Mouse (Mus musculus) kidney, postnatal 10 days (tissue): ENCODE data around the gene Pik3cd.

Source experiments
- DNase-seq: peaks from one replicate; pipeline ENCODE4 v3.0.0; 2021; ENCODE audit warnings: mixed read lengths

Gene Pik3cd

DNA sequence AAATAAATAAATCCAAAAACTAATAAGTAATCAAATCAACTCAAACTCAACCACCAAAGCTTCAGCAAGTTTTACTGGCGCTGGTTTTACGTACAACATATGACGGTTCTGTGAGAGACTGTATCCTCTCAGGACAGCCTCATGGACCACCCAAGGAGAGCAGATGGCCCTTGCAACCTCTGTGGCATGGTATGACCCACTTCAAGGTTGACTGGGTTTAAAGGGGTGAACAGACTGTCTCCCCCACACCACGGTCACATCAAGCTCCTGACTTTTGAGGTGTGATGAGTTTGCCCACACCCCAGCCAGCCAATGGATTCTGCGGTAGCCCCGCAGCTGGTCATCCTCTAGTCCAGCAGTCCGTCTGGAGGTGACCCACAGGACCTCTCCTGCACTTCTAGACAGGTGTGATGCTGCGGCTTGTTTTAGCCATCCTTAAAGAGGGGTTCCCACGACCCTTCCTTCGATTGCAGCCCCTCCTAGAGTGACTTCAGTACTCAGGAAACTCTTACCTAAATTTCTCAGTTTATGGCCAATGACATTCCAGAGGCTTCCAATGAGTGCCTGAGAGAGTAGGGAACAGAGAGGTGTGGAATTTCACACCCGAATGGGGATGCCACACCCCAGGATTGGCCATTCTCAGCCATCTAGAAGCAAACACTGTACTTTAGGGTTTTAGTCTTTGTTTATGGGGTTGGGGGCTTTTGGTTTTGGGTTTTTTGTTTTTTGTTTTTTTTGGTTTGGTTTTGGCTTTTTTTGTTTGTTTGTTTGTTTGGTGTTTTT lies 17.3 kb downstream of the Pik3cd start:
- DNase-seq = no peak

DNA sequence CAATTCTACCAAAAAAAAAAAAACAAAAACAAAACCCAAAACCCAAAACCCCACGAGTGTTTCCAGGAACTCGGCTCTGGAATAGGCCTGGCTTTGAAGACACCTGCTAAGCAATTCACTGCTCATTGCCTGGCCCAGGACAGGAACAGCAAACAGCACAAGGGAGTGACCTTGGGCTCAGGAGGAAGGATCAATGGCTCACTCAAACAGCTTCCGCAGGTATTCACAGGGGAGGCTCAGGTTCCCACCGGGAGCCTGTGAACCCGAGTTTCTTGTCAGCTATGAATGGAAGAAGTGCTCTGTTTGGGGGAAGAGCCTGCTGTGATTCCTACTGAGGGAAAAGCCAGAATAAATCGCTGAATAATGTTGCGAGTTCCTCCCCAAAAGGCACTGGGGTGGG lies 18.5 kb downstream of the Pik3cd start:
- DNase-seq = no peak

DNA sequence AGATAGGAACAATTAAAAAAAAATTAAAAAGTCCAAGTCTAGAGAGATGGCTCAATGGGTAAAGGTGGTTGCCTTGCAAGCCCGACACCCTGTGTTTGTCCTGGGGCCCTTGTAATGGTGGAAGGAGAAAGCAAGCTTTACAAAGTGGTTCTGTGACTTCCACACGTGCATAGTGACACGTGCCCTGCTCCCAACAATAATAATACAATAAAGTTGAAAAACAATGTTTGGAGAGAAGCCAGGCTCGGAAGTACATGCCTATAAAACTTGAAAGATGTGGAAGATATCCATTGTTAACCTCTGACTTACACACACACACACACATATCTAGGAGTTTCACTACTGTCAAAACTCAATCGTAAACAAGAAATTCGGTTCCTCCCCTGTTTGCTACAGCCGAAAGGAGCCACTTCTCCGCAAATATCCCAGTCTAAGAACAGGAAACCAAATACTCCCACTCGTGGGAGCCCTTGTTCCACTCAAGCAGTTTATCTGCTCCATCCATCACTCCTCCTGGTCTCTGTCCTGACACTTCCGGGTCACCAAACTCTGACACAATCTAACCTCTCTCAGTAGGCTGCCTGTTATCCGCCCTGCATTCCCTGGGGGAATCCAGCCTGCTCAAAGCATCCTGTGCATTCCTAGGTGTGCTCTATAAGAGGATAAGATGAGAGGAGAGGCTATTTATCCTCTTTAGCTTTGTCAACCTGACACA lies 23.2 kb downstream of the Pik3cd start:
- peak; percentile 34 for DNase-seq

DNA sequence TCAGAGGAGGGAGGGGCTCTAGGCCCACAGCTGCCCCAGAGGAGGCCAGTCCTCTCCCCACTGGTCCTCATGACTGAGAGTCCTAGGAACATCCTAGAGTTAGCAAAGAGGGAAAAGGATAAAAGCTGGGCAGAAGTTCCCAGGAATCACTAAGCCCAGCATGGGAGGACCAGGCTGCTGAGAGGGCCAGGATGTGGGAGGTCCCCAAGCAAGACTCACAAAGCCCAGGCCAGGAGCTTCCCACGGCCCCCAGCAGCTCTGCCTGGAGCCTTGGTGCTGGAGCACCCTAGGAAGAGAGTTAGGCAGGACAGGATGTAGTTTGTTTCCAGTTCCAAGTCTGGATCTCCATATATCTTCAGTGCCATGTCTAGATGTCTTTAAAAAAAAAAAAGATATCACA lies 24.4 kb downstream of the Pik3cd start:
- no peak for DNase-seq

- peak; percentile 88 for DNase-seq
Observed at GRCm38 (mm10) chr4:149675378-149676261, 26.8 kb downstream of the Pik3cd start.

DNA sequence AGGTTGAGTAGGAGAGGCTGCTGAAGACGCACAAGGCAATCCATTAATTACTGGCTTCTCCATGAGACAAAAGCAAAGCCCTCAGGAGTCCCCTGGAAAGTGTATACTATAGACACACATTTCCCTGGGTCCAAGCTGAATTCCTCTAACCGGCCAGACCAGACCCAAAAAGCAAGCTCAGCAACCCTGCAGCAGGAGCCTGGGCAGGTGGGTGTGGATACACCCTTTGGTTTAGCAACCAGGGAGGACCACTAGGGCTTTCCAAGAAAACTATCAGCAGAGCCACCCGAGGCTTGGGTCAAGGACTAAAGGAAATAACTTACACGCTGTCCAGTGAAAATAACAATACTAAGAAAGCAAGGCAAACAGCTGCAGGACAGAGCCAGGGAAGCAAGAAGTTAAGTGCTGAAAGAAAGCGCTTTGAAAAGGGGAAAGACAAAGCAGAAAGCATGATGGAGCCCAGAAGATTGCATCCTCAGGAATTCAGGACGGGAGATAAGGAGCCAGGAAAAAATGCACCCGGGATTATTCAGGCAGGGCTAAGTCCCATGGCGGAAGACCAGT lies 27.5 kb downstream of the Pik3cd start:
- no peak for DNase-seq

DNA sequence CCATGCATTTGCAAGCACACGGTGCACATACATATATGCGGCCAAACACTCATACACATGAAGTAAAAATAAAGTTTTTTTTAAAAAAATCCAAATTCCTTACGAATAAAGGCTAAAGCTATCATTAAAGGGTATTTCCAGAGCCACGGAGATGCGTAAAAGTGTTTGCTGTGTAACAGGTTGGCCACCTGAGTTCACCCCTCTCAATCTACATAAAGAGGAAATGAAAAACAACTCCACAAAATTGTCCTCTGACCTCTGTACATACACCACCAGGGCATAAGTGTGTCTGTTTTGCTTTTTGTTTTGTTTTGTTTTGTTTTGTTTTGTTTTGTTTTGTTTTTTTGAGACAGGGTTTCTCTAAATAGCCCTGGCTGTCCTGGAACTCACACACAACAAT lies 29.6 kb downstream of the Pik3cd start:
- DNase-seq = no peak

DNA sequence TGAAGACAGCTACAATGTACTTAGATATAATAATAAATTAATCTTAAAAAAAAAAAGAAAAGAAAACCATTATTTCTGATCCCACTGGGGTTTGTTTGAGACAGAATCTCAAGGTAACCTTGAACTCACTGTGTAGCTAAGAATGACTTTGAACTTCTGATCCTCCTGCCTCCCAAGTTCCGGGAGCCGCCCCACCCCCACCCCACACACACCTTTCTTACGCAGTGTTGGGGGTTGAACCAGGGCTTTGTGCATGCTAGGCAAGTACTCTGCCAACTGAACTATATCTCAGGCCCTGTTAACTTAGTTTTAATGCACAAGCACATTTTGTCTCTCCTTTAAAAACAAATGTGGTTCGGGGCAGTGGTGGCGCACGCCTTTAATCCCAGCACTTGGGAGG lies 31.2 kb downstream of the Pik3cd start:
- DNase-seq = no peak

GRCm38 (mm10) chr4:149665692-149666090 lies 36.7 kb downstream of the Pik3cd start:
- no peak for DNase-seq

GRCm38 (mm10) chr4:149665016-149665691 lies 37.2 kb downstream of the Pik3cd start:
- no peak for DNase-seq

DNA sequence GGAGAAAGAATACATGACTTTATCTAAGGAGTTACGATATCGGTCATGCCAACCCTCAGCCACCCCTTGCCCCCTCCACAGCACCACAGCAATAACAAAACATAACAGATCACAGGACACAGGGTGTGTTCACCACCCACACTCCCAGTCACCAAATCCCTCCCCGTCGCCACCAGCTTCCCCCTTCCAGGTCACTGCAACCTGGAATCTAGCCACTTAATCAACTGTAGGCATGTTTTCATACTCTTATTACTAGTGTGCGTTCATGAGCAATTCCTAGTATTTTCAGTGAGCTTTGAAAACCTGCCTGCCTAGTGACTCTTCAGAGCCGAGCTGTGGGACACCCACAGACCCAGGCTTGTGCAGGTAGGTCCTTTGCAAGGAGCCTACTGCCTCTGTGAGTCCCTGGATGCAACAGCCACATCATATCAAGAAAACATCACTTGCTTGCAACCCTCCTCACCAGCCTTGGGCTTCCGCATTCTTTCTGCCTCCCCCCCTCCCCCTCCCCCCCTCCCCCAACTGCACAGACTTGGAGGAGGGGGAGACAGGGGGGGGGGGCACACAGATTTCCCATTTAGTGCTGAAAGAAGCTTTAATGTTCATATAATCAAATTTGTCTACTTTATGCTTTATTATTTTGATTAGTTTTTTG lies 38.4 kb downstream of the Pik3cd start:
- DNase-seq = no peak

DNA sequence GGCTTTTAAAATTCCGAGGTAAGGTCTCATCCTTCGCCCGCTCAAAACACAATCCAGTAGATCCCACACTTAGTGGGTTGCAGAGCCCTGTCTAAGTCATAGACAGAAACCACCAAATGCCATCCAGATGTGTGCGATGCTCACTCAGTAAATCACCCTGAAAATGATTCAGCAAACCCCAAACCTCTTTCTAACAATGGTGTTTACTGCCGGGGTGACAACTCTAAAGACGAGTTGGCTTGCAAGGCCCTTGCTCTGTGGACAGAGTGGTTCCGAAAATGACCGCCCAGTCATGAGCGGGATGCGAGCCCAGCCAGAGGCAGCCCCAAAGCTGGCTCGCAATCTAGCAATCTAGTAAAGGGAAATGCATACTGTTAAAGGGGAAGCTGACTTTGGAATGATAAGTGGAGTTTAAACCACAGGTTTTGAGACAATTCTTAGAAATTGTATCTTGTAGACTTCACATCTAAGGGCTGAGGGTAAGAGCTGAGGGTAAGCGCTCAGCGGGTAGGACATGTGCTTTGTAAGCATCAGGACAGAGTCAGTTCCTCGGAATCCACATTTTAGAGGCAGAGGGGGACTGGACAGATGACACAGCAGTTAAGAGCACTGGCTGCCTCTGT lies 40.3 kb downstream of the Pik3cd start:
- no peak for DNase-seq

- no peak for DNase-seq
Observed at GRCm38 (mm10) chr4:149660598-149660997, 41.8 kb downstream of the Pik3cd start.

- DNase-seq = no peak
Observed at GRCm38 (mm10) chr4:149659495-149660116, 42.8 kb downstream of the Pik3cd start.

- DNase-seq = no peak
Observed at GRCm38 (mm10) chr4:149657858-149658416, 44.4 kb downstream of the Pik3cd start.

GRCm38 (mm10) chr4:149654232-149654631 lies 48.1 kb downstream of the Pik3cd start:
- DNase-seq = peak; percentile 61

- peak; percentile 90 for DNase-seq
Observed at GRCm38 (mm10) chr4:149650493-149651193, 51.7 kb downstream of the Pik3cd start.

DNA sequence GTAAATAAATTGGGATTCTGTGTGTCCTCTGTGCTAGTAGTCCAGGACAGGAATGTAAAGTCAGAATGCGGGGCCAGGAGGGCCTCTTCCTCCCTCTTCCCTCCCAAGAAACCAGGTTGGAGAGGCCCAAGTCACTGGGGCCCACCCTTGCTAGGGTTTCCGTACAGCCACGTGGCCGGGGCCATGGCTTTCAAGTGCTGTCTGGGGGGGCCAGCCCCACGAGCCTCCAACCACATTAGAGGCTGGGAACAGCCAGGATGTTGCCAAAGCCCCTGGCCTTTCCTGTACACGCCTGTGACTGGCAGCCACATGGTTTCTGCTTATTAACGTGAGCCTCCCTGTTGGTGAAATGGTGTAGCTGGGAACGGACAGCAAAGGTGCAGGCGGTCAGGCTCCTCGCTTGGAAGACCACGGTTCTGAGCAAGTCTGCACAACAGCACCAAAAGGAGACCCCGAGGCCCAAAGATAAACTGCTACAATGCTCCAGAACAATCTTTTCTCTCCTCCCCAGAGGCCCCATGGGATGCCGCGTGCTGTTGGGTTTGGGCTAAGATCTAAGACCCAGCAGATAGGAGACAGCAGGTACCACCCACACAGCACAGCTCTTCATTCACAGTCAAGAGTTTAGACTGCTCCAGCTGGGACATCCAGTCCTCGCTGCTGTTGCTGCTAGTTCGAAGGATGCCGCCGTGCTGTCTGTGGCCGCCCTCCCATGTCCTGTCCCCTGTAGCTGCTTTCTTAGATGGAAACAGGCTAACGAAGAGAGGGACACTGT lies 54.2 kb downstream of the Pik3cd start:
- no peak for DNase-seq

DNA sequence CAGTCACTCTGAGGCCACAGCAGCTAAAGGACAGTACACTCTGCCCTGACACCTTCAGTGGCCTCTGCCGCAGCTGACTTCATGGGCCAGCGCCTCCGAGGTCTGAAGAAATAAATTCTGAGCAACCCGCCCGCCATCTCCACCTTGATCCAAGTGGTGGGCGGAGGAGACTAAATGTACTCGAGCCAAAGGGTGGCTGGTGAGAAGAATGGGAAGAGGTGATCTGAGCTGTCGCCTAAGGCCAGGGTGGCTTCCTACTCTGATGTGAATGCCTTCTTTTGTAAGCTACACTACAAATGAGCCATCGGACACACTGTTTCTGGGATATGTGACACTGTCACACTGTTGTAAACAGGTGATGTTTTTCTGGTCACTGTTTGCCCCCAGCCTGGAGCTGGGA lies 56.6 kb downstream of the Pik3cd start:
- no peak for DNase-seq
